Mouse (Mus musculus) forebrain, embryonic 16.5 days (tissue): ENCODE results near the gene Fam71f1. TPM values are rescaled to one million over a fixed set of nuclear protein-coding genes. Genes with fewer than 3 reads are reported as not detected.

Experiments used
- ATAC-seq: fragments of 200-750 bp; cut with Nextera tagmentation; 2 replicates; pipeline ENCODE4 v1.8.0; 2017; ENCODE audit warnings: mild to moderate bottlenecking, moderate library complexity
- H3K27ac ChIP-seq: fragments of 300-500 bp; sonication (generic); 2 replicates; pipeline ENCODE4 v1.5.1; 2014; ENCODE audit warnings: low read length, control low read depth
- H3K27me3 ChIP-seq: fragments of 300-500 bp; sonication (generic); replicated peaks from 2 replicates; pipeline ENCODE4 v1.6.1; 2014; ENCODE audit warnings: low read length; ENCODE audit not compliant: control insufficient read depth, insufficient read depth
- H3K36me3 ChIP-seq: fragments of 300-500 bp; sonication (generic); 2 replicates; pipeline ENCODE4 v1.6.1; 2014; ENCODE audit not compliant: control insufficient read depth, insufficient read depth
- H3K4me1 ChIP-seq: fragments of 300-500 bp; sonication (generic); replicated peaks from 2 replicates; pipeline ENCODE4 v1.6.1; 2014; ENCODE audit warnings: low read length; ENCODE audit not compliant: control insufficient read depth, insufficient read depth
- H3K4me2 ChIP-seq: fragments of 300-500 bp; sonication (generic); 2 replicates; pipeline ENCODE4 v1.6.1; 2014; ENCODE audit warnings: mild to moderate bottlenecking, low read length, control low read depth
- H3K4me3 ChIP-seq: fragments of 300-500 bp; sonication (generic); replicated peaks from 2 replicates; pipeline ENCODE4 v1.5.1; 2014; ENCODE audit warnings: mild to moderate bottlenecking, low read length, control low read depth
- H3K9ac ChIP-seq: fragments of 300-500 bp; sonication (generic); replicated peaks from 2 replicates; pipeline ENCODE4 v1.6.1; 2014; ENCODE audit warnings: low read depth, low read length, control low read depth
- H3K9me3 ChIP-seq: fragments of 300-500 bp; sonication (generic); 2 replicates; pipeline ENCODE4 v1.6.1; 2016; ENCODE audit warnings: low read length; ENCODE audit not compliant: control insufficient read depth
- WGBS: fragments of 180-500 bp; shearing (Covaris S2); extraction: QIAGEN DNeasy Blood & Tissue Kit; methylation state at CpG from one replicate; pipeline ENCODE4 v1.1.7; 2014; 5-methylcytosine and 5-hydroxymethylcytosine counted together
- polyA plus RNA-seq: library from polyadenylated mRNA; unstranded; fragments of >200 nt; fragmentation: Nextera tagmentation; extraction: Ambion mirVana; gene quantifications from 2 replicates; pipeline ENCODE4 v1.2.1, GENCODE M21; 2015

The Fam71f1 gene
- polyA plus RNA-seq, 1 experiment from 2014 or later, result not detected

GRCm38 (mm10) chr6:29287944-29288343 lies 31.0 kb upstream of the Fam71f1 start:
- 48% methylated on average over 5 of the region's 5 CpGs for WGBS
- Histone ChIP-seq H3K27me3 (no peaks in the 10 kb centered on the region), H3K9ac (no peak overlapping the region), H3K4me2 (no peak overlapping the region), H3K27ac (no peak overlapping the region), H3K4me1 (no peaks in the 10 kb centered on the region), H3K36me3 (no peaks in the 10 kb centered on the region), H3K9me3 (no peaks in the 10 kb centered on the region), H3K4me3 (no peak overlapping the region)
- no peak for ATAC-seq

GRCm38 (mm10) chr6:29288651-29289050 lies 30.3 kb upstream of the Fam71f1 start:
- WGBS, result 61% methylated on average over 6 of the region's 6 CpGs
- H3K27me3 ChIP-seq, result no peaks in the 10 kb centered on the region
- no peak overlapping the region for H3K9ac ChIP-seq

GRCm38 (mm10) chr6:29299112-29299511 lies 19.8 kb upstream of the Fam71f1 start:
- no peaks in the 10 kb centered on the region for H3K36me3 ChIP-seq
- H3K27me3 ChIP-seq, result no peaks in the 10 kb centered on the region
- no peaks in the 10 kb centered on the region for H3K9me3 ChIP-seq
- H3K4me2 ChIP-seq, result no peak overlapping the region
- H3K4me3 ChIP-seq, result no peak overlapping the region
- H3K9ac ChIP-seq, result no peak overlapping the region
- H3K4me1 ChIP-seq, result no peaks in the 10 kb centered on the region
- ATAC-seq, result no peak
- H3K27ac ChIP-seq, result no peak overlapping the region
- 77% methylated on average over 2 of the region's 2 CpGs for WGBS

More at GRCm38 (mm10) chr6:29288651-29289050, 30.3 kb upstream of the Fam71f1 start:
- Histone ChIP-seq H3K27ac (no peak overlapping the region), H3K9me3 (no peaks in the 10 kb centered on the region), H3K4me1 (no peaks in the 10 kb centered on the region), H3K4me3 (no peak overlapping the region), H3K36me3 (no peaks in the 10 kb centered on the region), H3K4me2 (no peak overlapping the region)
- no peak for ATAC-seq

- ATAC-seq, result no peak
- Histone ChIP-seq H3K9me3 (no peaks in the 10 kb centered on the region), H3K36me3 (no peaks in the 10 kb centered on the region), H3K9ac (no peak overlapping the region), H3K27me3 (no peaks in the 10 kb centered on the region), H3K27ac (no peak overlapping the region), H3K4me2 (no peak overlapping the region), H3K4me3 (no peak overlapping the region), H3K4me1 (no peaks in the 10 kb centered on the region)
Observed at GRCm38 (mm10) chr6:29303251-29303650, 15.7 kb upstream of the Fam71f1 start.

GRCm38 (mm10) chr6:29303726-29304125 lies 15.2 kb upstream of the Fam71f1 start:
- Histone ChIP-seq H3K9ac (no peak overlapping the region), H3K4me1 (no peaks in the 10 kb centered on the region), H3K27me3 (no peaks in the 10 kb centered on the region), H3K4me2 (no peak overlapping the region), H3K27ac (no peak overlapping the region), H3K4me3 (no peak overlapping the region), H3K36me3 (no peaks in the 10 kb centered on the region), H3K9me3 (no peaks in the 10 kb centered on the region)
- no peak for ATAC-seq
- WGBS, result 57% methylated on average over 5 of the region's 5 CpGs

- no peak overlapping the region for H3K27ac ChIP-seq
- H3K4me1 ChIP-seq, result no peaks in the 10 kb centered on the region
- WGBS, result 93% methylated on average over 4 of the region's 4 CpGs
- H3K36me3 ChIP-seq, result no peaks in the 10 kb centered on the region
- no peaks in the 10 kb centered on the region for H3K27me3 ChIP-seq
- no peak overlapping the region for H3K4me2 ChIP-seq
- no peak for ATAC-seq
- H3K9me3 ChIP-seq, result no peaks in the 10 kb centered on the region
- H3K4me3 ChIP-seq, result no peak overlapping the region
- no peak overlapping the region for H3K9ac ChIP-seq
Observed at GRCm38 (mm10) chr6:29305462-29305861, 13.5 kb upstream of the Fam71f1 start.

GRCm38 (mm10) chr6:29308846-29309605 lies 9.9 kb upstream of the Fam71f1 start:
- no peak overlapping the region for H3K4me2 ChIP-seq
- no peak for ATAC-seq
- WGBS, result 90% methylated on average over 16 of the region's 16 CpGs
- no peaks in the 10 kb centered on the region for H3K36me3 ChIP-seq
- no peak overlapping the region for H3K27ac ChIP-seq
- no peaks in the 10 kb centered on the region for H3K4me1 ChIP-seq
- no peaks in the 10 kb centered on the region for H3K27me3 ChIP-seq
- no peak overlapping the region for H3K4me3 ChIP-seq
- H3K9ac ChIP-seq, result no peak overlapping the region
- H3K9me3 ChIP-seq, result no peaks in the 10 kb centered on the region

- 67% methylated on average over 14 of the region's 14 CpGs for WGBS
- no peaks in the 10 kb centered on the region for H3K36me3 ChIP-seq
- H3K9me3 ChIP-seq, result no peaks in the 10 kb centered on the region
- no peaks in the 10 kb centered on the region for H3K27me3 ChIP-seq
- no peaks in the 10 kb centered on the region for H3K4me1 ChIP-seq
- H3K4me3 ChIP-seq, result no peak overlapping the region
- H3K9ac ChIP-seq, result no peak overlapping the region
- no peak overlapping the region for H3K4me2 ChIP-seq
- H3K27ac ChIP-seq, result no peak overlapping the region
- ATAC-seq, result no peak
Observed at GRCm38 (mm10) chr6:29313690-29314202, 5.2 kb upstream of the Fam71f1 start.

GRCm38 (mm10) chr6:29317286-29317685 lies 1.7 kb upstream of the Fam71f1 start:
- no peak overlapping the region for H3K4me2 ChIP-seq
- no peak for ATAC-seq
- H3K9ac ChIP-seq, result no peak overlapping the region
- no peak overlapping the region for H3K27ac ChIP-seq
- WGBS, result 80% methylated on average over 2 of the region's 2 CpGs
- no peaks in the 10 kb centered on the region for H3K9me3 ChIP-seq
- H3K4me1 ChIP-seq, result no peaks in the 10 kb centered on the region
- no peak overlapping the region for H3K4me3 ChIP-seq
- no peaks in the 10 kb centered on the region for H3K36me3 ChIP-seq
- no peaks in the 10 kb centered on the region for H3K27me3 ChIP-seq
